Mouse (Mus musculus): ENCODE measurements around the gene Rpp25.

DNA sequence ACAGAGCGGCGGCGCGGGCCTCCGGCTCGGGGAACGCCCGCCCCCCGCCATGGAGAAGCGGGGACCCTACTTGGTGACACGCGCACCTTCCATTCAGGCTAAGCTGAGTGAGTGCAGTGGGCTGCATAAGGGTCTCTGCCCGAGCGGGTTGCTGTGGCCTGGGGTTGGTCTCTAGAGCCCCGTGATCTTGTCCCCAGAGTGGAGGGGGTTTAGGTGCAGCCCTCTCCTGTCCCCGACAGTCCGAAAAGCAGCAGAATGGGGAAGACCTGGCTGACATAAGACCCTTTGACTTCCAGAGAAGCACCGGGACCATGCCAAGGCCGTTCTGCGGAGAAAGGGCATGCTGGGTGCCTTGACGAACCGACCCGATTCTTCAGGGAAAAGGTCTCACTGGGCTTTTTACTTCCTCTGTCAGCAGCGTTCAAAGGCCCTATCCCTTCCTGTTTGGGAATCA lies 33.9 kb downstream of the Rpp25 start:
- TF ChIP-seq POLR2A (IDR thresholded peaks at IDR 0.05; ENCODE audit: borderline replicate concordance, extremely low read depth, low read depth, low read length) (no peak), CTCF (IDR thresholded peaks at IDR 0.05; ENCODE audit: insufficient read depth, low read length) (no peak)

Data from lung, adult 2 months (tissue).